Mouse (Mus musculus) MEL (cell line): Measurements from ENCODE around the gene Ehf.

Experiments
- CTCF ChIP-seq, 3 experiments: IDR thresholded peaks in 2 of 3; conservative IDR thresholded peaks in 1 of 3; 2 replicates each; pipeline ENCODE4 v1.5.1; 2011 to 2012; ENCODE audit warnings: low read length in 3 of 3, low read depth in 2 of 3, mild to moderate bottlenecking in 2 of 3, improper control_type of control experiment in 1 of 3, inconsistent platforms in 1 of 3, mixed read lengths in 1 of 3, moderate library complexity in 1 of 3; ENCODE audit not compliant: control insufficient read depth in 1 of 3, insufficient read depth in 1 of 3, poor library complexity in 1 of 3, severe bottlenecking in 1 of 3
- EP300 ChIP-seq, 2 experiments: IDR thresholded peaks; 2 replicates each; pipeline ENCODE4 v1.6.1; 2011; ENCODE audit warnings: improper control_type of control experiment in 2 of 2, low read length in 2 of 2, low read depth in 1 of 2, mild to moderate bottlenecking in 1 of 2
- GATA1 ChIP-seq: IDR thresholded peaks from 2 replicates; pipeline ENCODE4 v1.6.1; 2011; ENCODE audit warnings: low read depth, low read length, improper control_type of control experiment
- MAX ChIP-seq: IDR thresholded peaks from 2 replicates; pipeline ENCODE4 v1.6.1; 2011; ENCODE audit warnings: low read length, improper control_type of control experiment
- MXI1 ChIP-seq: IDR thresholded peaks from 2 replicates; pipeline ENCODE4 v1.6.1; 2011; ENCODE audit warnings: mild to moderate bottlenecking, low read depth, low read length, improper control_type of control experiment
- POLR2A ChIP-seq, 2 experiments: IDR thresholded peaks; 2 replicates each; pipeline ENCODE4 v1.6.1; 2011 to 2012; ENCODE audit warnings: low read length in 2 of 2, mild to moderate bottlenecking in 2 of 2, control low read depth in 1 of 2, improper control_type of control experiment in 1 of 2, low read depth in 1 of 2, moderate library complexity in 1 of 2; ENCODE audit not compliant: control insufficient read depth in 1 of 2, insufficient read depth in 1 of 2, poor library complexity in 1 of 2
- POLR2AphosphoS2 ChIP-seq: IDR thresholded peaks from 2 replicates; pipeline ENCODE4 v1.6.1; 2011; ENCODE audit warnings: low read length, improper control_type of control experiment
- TBP ChIP-seq: IDR thresholded peaks from 2 replicates; pipeline ENCODE4 v1.8.0; 2011; ENCODE audit warnings: low read depth, low read length, improper control_type of control experiment

DNA sequence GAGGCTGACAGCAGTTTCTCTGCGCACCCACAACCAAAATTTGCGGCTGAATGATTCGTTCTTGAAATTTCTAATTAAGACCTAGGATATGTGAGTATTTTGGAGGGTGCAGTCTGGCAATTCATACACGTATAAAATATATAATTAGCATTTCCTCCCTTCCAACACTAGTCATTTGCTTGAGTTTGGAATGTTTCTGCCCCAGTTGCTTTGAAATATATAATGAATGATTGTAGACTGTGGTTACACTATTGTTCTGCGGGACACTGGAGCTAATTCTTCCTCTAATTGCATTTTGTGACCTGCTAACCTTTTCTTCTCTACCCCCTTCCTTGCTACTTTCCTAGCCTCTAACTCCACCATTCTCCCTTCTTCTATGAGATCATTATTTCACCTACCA, 15.4 kb downstream of the Ehf start:
- TF ChIP-seq EP300 (IDR thresholded peaks at IDR 0.05; ENCODE audit: low read depth in 1 of 2, low read length in 2 of 2) (no peak), POLR2AphosphoS2 (no peak), CTCF (IDR thresholded peaks at IDR 0.05 in 2 of 3, conservative IDR thresholded peaks at IDR 0.05 in 1 of 3; ENCODE audit: control insufficient read depth in 1 of 3, insufficient read depth in 1 of 3, low read depth in 2 of 3, low read length in 3 of 3, poor library complexity in 1 of 3, severe bottlenecking in 1 of 3) (no peak), TBP (no peak), POLR2A (IDR thresholded peaks at IDR 0.05; ENCODE audit: control insufficient read depth in 1 of 2, insufficient read depth in 1 of 2, low read depth in 1 of 2, low read length in 2 of 2, poor library complexity in 1 of 2) (no peak), MAX (no peak), GATA1 (no peak), MXI1 (no peak)
